Mouse (Mus musculus) liver, embryonic 15.5 days (tissue): Measurements from ENCODE around the gene Stard8. TPM values are rescaled to one million over a fixed set of nuclear protein-coding genes. Genes with fewer than 3 reads are reported as not detected.
"Not testable (repeated sequence)": the region's sequence is repeated elsewhere in the genome, so short reads cannot be mapped to it uniquely, and the experiment has no call there.

ENCODE experiments used
- ATAC-seq: fragments of 200-750 bp; cut with Nextera tagmentation; 2 replicates; pipeline ENCODE4 v1.8.0; 2017; ENCODE audit warnings: moderate number of reproducible peaks, mild to moderate bottlenecking, moderate library complexity; ENCODE audit not compliant: insufficient read depth
- H3K27ac ChIP-seq: fragments of 300-500 bp; sonication (generic); replicated peaks from 2 replicates; pipeline ENCODE4 v1.5.1; 2015; ENCODE audit warnings: mild to moderate bottlenecking, inconsistent platforms
- H3K27me3 ChIP-seq: fragments of 300-500 bp; sonication (generic); 2 replicates; pipeline ENCODE4 v1.6.1; 2015; ENCODE audit warnings: mild to moderate bottlenecking, inconsistent platforms
- H3K36me3 ChIP-seq: fragments of 300-500 bp; sonication (generic); replicated peaks from 2 replicates; pipeline ENCODE4 v1.6.1; 2015; ENCODE audit warnings: moderate library complexity, mild to moderate bottlenecking, inconsistent platforms
- H3K4me1 ChIP-seq: fragments of 300-500 bp; sonication (generic); replicated peaks from 2 replicates; pipeline ENCODE4 v1.6.1; 2015; ENCODE audit warnings: inconsistent platforms
- H3K4me2 ChIP-seq: fragments of 300-500 bp; sonication (generic); 2 replicates; pipeline ENCODE4 v1.6.1; 2015; ENCODE audit warnings: moderate library complexity, mild to moderate bottlenecking, inconsistent platforms
- H3K4me3 ChIP-seq: fragments of 300-500 bp; sonication (generic); replicated peaks from 2 replicates; pipeline ENCODE4 v1.5.1; 2015; ENCODE audit warnings: mild to moderate bottlenecking, inconsistent platforms
- H3K9ac ChIP-seq: fragments of 300-500 bp; sonication (generic); 2 replicates; pipeline ENCODE4 v1.6.1; 2015; ENCODE audit warnings: moderate library complexity, mild to moderate bottlenecking, inconsistent platforms
- H3K9me3 ChIP-seq: fragments of 300-500 bp; sonication (generic); replicated peaks from 2 replicates; pipeline ENCODE4 v1.6.1; 2016; ENCODE audit warnings: inconsistent platforms
- WGBS: fragments of 180-500 bp; shearing (Covaris S2); methylation state at CpG from one replicate; pipeline ENCODE4 v1.1.7; 2015; ENCODE audit warnings: mixed read lengths; ENCODE audit not compliant: insufficient replicate concordance; 5-methylcytosine and 5-hydroxymethylcytosine counted together
- polyA plus RNA-seq: library from polyadenylated mRNA; unstranded; fragments of >200 nt; fragmentation: Nextera tagmentation; extraction: Ambion mirVana; gene quantifications from 2 replicates; pipeline ENCODE4 v1.2.1, GENCODE M21; 2015

The Stard8 gene
- 3.3 and 3.4 TPM in 2 replicates for polyA plus RNA-seq

GRCm38 (mm10) chrX:99003046-99003445, at the start of gene Stard8:
Stard8 (plus strand) TSS chrX:99003248.
- no peak within 1 kb of the TSS for H3K27ac ChIP-seq
- no peaks in the 10 kb centered on the region for H3K9me3 ChIP-seq
- WGBS: 52% methylated on average over 9 of the region's 9 CpGs
- no peaks in the 10 kb centered on the region for H3K36me3 ChIP-seq
- H3K27me3 ChIP-seq: no peaks in the 10 kb centered on the region; the same call in 1 of the 2 replicates
- no peak for ATAC-seq
- H3K9ac ChIP-seq: no peak within 1 kb of the TSS
- no peaks in the 10 kb centered on the region for H3K4me1 ChIP-seq
- no peak within 1 kb of the TSS for H3K4me2 ChIP-seq
- no peak within 1 kb of the TSS for H3K4me3 ChIP-seq

GRCm38 (mm10) chrX:98953941-98954340, 49.1 kb upstream of the Stard8 start:
- Histone ChIP-seq H3K4me2 (no peak overlapping the region), H3K9ac (no peak overlapping the region)
- WGBS: 19% methylated on average over 6 of the region's 6 CpGs

GRCm38 (mm10) chrX:98958287-98958686, 44.8 kb upstream of the Stard8 start:
- WGBS: 35% methylated on average over 9 of the region's 9 CpGs

More at GRCm38 (mm10) chrX:98953941-98954340, 49.1 kb upstream of the Stard8 start:
- no peak overlapping the region for H3K27ac ChIP-seq
- H3K4me3 ChIP-seq: no peak overlapping the region
- H3K4me1 ChIP-seq: 0 out of 2 replicates have a peak, but pooled peaks cover 4% of the 10 kb centered on the region
- no peaks in the 10 kb centered on the region for H3K36me3 ChIP-seq
- no peaks in the 10 kb centered on the region for H3K9me3 ChIP-seq
- ATAC-seq: no peak
- H3K27me3 ChIP-seq: no peaks in the 10 kb centered on the region

GRCm38 (mm10) chrX:98959050-98959449, 44.0 kb upstream of the Stard8 start:
- WGBS: 34% methylated on average over 4 of the region's 4 CpGs
- ATAC-seq: peak; percentile 40
- Histone ChIP-seq H3K27me3 (no peaks in the 10 kb centered on the region), H3K9me3 (no peaks in the 10 kb centered on the region), H3K27ac (no peak overlapping the region), H3K4me1 (0 out of 2 replicates have a peak, but pooled peaks cover 4% of the 10 kb centered on the region), H3K4me2 (no peak overlapping the region), H3K9ac (no peak overlapping the region), H3K4me3 (no peak overlapping the region), H3K36me3 (no peaks in the 10 kb centered on the region)

More at GRCm38 (mm10) chrX:98958287-98958686, 44.8 kb upstream of the Stard8 start:
- ATAC-seq: no peak
- H3K4me2 ChIP-seq: no peak overlapping the region
- no peaks in the 10 kb centered on the region for H3K36me3 ChIP-seq
- H3K9ac ChIP-seq: no peak overlapping the region
- H3K4me1 ChIP-seq: 0 out of 2 replicates have a peak, but pooled peaks cover 4% of the 10 kb centered on the region
- no peaks in the 10 kb centered on the region for H3K9me3 ChIP-seq
- H3K4me3 ChIP-seq: no peak overlapping the region
- H3K27me3 ChIP-seq: no peaks in the 10 kb centered on the region
- 0 out of 2 replicates have a peak overlapping the region, but pooled peaks have one; percentile 38 for H3K27ac ChIP-seq

- no peak overlapping the region for H3K9ac ChIP-seq
- peaks cover 5% of the 10 kb centered on the region for H3K27me3 ChIP-seq
- no peak overlapping the region for H3K4me3 ChIP-seq
- H3K9me3 ChIP-seq: no peaks in the 10 kb centered on the region
- H3K4me1 ChIP-seq: no peaks in the 10 kb centered on the region
- no peaks in the 10 kb centered on the region for H3K36me3 ChIP-seq
- ATAC-seq: no peak
- H3K4me2 ChIP-seq: no peak overlapping the region
- H3K27ac ChIP-seq: no peak overlapping the region
Measured at GRCm38 (mm10) chrX:98963742-98964141, 39.3 kb upstream of the Stard8 start.

- no peak overlapping the region for H3K27ac ChIP-seq
- H3K36me3 ChIP-seq: no peaks in the 10 kb centered on the region
- H3K4me3 ChIP-seq: no peak overlapping the region
- H3K9me3 ChIP-seq: no peaks in the 10 kb centered on the region
- no peaks in the 10 kb centered on the region for H3K4me1 ChIP-seq
- no peak overlapping the region for H3K9ac ChIP-seq
- H3K27me3 ChIP-seq: peaks cover 5% of the 10 kb centered on the region
- no peak overlapping the region for H3K4me2 ChIP-seq
- ATAC-seq: no peak
Measured at GRCm38 (mm10) chrX:98964513-98964912, 38.5 kb upstream of the Stard8 start.

GRCm38 (mm10) chrX:98986611-98987010, 16.4 kb upstream of the Stard8 start:
- not testable (repeated sequence) for H3K4me1 ChIP-seq, ATAC-seq, H3K27me3 ChIP-seq, H3K9ac ChIP-seq, H3K9me3 ChIP-seq, H3K36me3 ChIP-seq, H3K4me2 ChIP-seq, H3K27ac ChIP-seq, H3K4me3 ChIP-seq
- WGBS: 38% methylated on average over 5 of the region's 5 CpGs

GRCm38 (mm10) chrX:98989574-98989973, 13.5 kb upstream of the Stard8 start:
- Histone ChIP-seq H3K4me2 (no peak overlapping the region), H3K9ac (no peak overlapping the region), H3K9me3 (no peaks in the 10 kb centered on the region), H3K4me3 (no peak overlapping the region), H3K36me3 (no peaks in the 10 kb centered on the region), H3K4me1 (no peaks in the 10 kb centered on the region), H3K27me3 (no peaks in the 10 kb centered on the region; the same call in 1 of the 2 replicates), H3K27ac (no peak overlapping the region)
- WGBS: 38% methylated on average over 6 of the region's 6 CpGs
- ATAC-seq: no peak

- Histone ChIP-seq H3K9me3 (no peaks in the 10 kb centered on the region), H3K27me3 (no peaks in the 10 kb centered on the region; the same call in 1 of the 2 replicates), H3K4me2 (no peak overlapping the region), H3K36me3 (no peaks in the 10 kb centered on the region), H3K27ac (no peak overlapping the region), H3K4me1 (no peaks in the 10 kb centered on the region), H3K4me3 (no peak overlapping the region), H3K9ac (no peak overlapping the region)
- ATAC-seq: no peak
- 43% methylated on average over 6 of the region's 6 CpGs for WGBS
Measured at GRCm38 (mm10) chrX:99002065-99002464, 983 bp upstream of the Stard8 start.

- H3K36me3 ChIP-seq: no peaks in the 10 kb centered on the region
Measured at GRCm38 (mm10) chrX:99010581-99010980, 7.5 kb downstream of the Stard8 start.

GRCm38 (mm10) chrX:99011281-99011680, 8.2 kb downstream of the Stard8 start:
- H3K4me1 ChIP-seq: no peaks in the 10 kb centered on the region
- no peak overlapping the region for H3K4me3 ChIP-seq
- H3K4me2 ChIP-seq: no peak overlapping the region
- WGBS: 35% methylated on average over 3 of the region's 3 CpGs
- H3K27me3 ChIP-seq: 0 out of 2 replicates have a peak, but pooled peaks cover 6% of the 10 kb centered on the region
- H3K27ac ChIP-seq: no peak overlapping the region
- no peak for ATAC-seq
- H3K36me3 ChIP-seq: no peaks in the 10 kb centered on the region
- no peaks in the 10 kb centered on the region for H3K9me3 ChIP-seq
- H3K9ac ChIP-seq: no peak overlapping the region

More at GRCm38 (mm10) chrX:99010581-99010980, 7.5 kb downstream of the Stard8 start:
- no peaks in the 10 kb centered on the region for H3K4me1 ChIP-seq
- H3K4me2 ChIP-seq: no peak overlapping the region
- WGBS: 60% methylated on average over 5 of the region's 5 CpGs
- no peak overlapping the region for H3K27ac ChIP-seq
- H3K9ac ChIP-seq: no peak overlapping the region
- no peak overlapping the region for H3K4me3 ChIP-seq
- 0 out of 2 replicates have a peak, but pooled peaks cover 6% of the 10 kb centered on the region for H3K27me3 ChIP-seq
- H3K9me3 ChIP-seq: no peaks in the 10 kb centered on the region
- no peak for ATAC-seq

GRCm38 (mm10) chrX:99012486-99012885, 9.4 kb downstream of the Stard8 start:
- H3K4me3 ChIP-seq: no peak overlapping the region
- no peak for ATAC-seq
- no peaks in the 10 kb centered on the region for H3K4me1 ChIP-seq
- H3K27ac ChIP-seq: no peak overlapping the region
- no peak overlapping the region for H3K9ac ChIP-seq
- H3K9me3 ChIP-seq: no peaks in the 10 kb centered on the region
- H3K36me3 ChIP-seq: no peaks in the 10 kb centered on the region
- 65% methylated on average over 3 of the region's 3 CpGs for WGBS
- peaks cover 7% of the 10 kb centered on the region; the same call in 1 of the 2 replicates for H3K27me3 ChIP-seq
- no peak overlapping the region for H3K4me2 ChIP-seq
